Mouse (Mus musculus) myocyte (in vitro differentiated cells): ENCODE measurements around the gene Zkscan8. TPM values are rescaled to one million over a fixed set of nuclear protein-coding genes. Genes with fewer than 3 reads are reported as not detected.
A peak's percentile ranks its signal among the peaks of the same experiment; 100 is the strongest.

Experiments
- H3K27me3 ChIP-seq: one replicate; pipeline ENCODE4 v1.6.1; 2011; ENCODE audit not compliant: control insufficient read depth, insufficient read depth, insufficient read length
- H3K36me3 ChIP-seq: one replicate; pipeline ENCODE4 v1.6.1; 2011; ENCODE audit not compliant: control insufficient read depth, insufficient read depth
- H3K4me2 ChIP-seq: one replicate; pipeline ENCODE4 v1.6.1; 2011; ENCODE audit warnings: low read depth, control low read depth
- H3K4me3 ChIP-seq: one replicate; pipeline ENCODE4 v1.5.1; 2011; ENCODE audit warnings: mild to moderate bottlenecking, control low read depth, moderate library complexity
- H3K79me2 ChIP-seq: one replicate; pipeline ENCODE4 v1.6.1; 2011; ENCODE audit not compliant: control insufficient read depth, insufficient read depth
- H3ac ChIP-seq: one replicate; pipeline ENCODE4 v1.6.1; 2011; ENCODE audit not compliant: control insufficient read depth, insufficient read length
- CEBPB ChIP-seq: IDR thresholded peaks from 2 replicates; pipeline ENCODE4 v1.6.1; 2011; ENCODE audit warnings: mild to moderate bottlenecking, moderate library complexity; ENCODE audit not compliant: poor library complexity, insufficient read depth, severe bottlenecking
- E2F4 ChIP-seq: IDR thresholded peaks from one replicate; pipeline ENCODE4 v1.6.1; 2011; ENCODE audit warnings: mild to moderate bottlenecking, control low read depth, moderate library complexity; ENCODE audit not compliant: insufficient read depth
- MAX ChIP-seq: IDR thresholded peaks from one replicate; pipeline ENCODE4 v1.6.1; 2011; ENCODE audit warnings: low read depth, mild to moderate bottlenecking, control low read depth
- MYOD1 ChIP-seq, 3 experiments: IDR thresholded peaks; one replicate each; pipeline ENCODE4 v1.6.1; 2011; ENCODE audit warnings: control low read depth in 2 of 3, low read depth in 2 of 3, mild to moderate bottlenecking in 2 of 3, moderate library complexity in 1 of 3; ENCODE audit not compliant: insufficient read length in 2 of 3, control insufficient read depth in 1 of 3
- MYOG ChIP-seq, 3 experiments: IDR thresholded peaks; one replicate each; pipeline ENCODE4 v1.6.1; 2011; ENCODE audit warnings: control low read depth in 2 of 3, low read depth in 2 of 3, mild to moderate bottlenecking in 2 of 3; ENCODE audit not compliant: insufficient read length in 2 of 3, control insufficient read depth in 1 of 3, insufficient read depth in 1 of 3
- POLR2A ChIP-seq: IDR thresholded peaks from one replicate; pipeline ENCODE4 v1.6.1; 2011; ENCODE audit warnings: low read depth, mild to moderate bottlenecking, control low read depth, moderate library complexity; ENCODE audit not compliant: insufficient read length
- POLR2AphosphoS2 ChIP-seq: IDR thresholded peaks from one replicate; pipeline ENCODE4 v1.6.1; 2011; ENCODE audit warnings: low read depth, control low read depth; ENCODE audit not compliant: insufficient read length
- REST ChIP-seq: IDR thresholded peaks from one replicate; pipeline ENCODE4 v1.6.1; 2011; ENCODE audit warnings: mild to moderate bottlenecking, control low read depth, moderate library complexity; ENCODE audit not compliant: insufficient read depth, insufficient read length
- SRF ChIP-seq: IDR thresholded peaks from one replicate; pipeline ENCODE4 v1.6.1; 2011; ENCODE audit warnings: low read depth; ENCODE audit not compliant: control insufficient read depth, insufficient read length
- TCF12 ChIP-seq: IDR thresholded peaks from one replicate; pipeline ENCODE4 v1.6.1; 2011; ENCODE audit warnings: mild to moderate bottlenecking, control low read depth; ENCODE audit not compliant: poor library complexity, insufficient read depth, severe bottlenecking
- TCF3 ChIP-seq: IDR thresholded peaks from one replicate; pipeline ENCODE4 v1.6.1; 2011; ENCODE audit warnings: low read depth, control low read depth; ENCODE audit not compliant: insufficient read length
- USF1 ChIP-seq: IDR thresholded peaks from one replicate; pipeline ENCODE4 v1.6.1; 2011; ENCODE audit warnings: low read depth, mild to moderate bottlenecking, control low read depth, moderate library complexity
- polyA plus RNA-seq: library from polyadenylated mRNA; unstranded; fragments of >200 nt; fragmentation: generic; extraction: Trizol; gene quantifications from one replicate; pipeline ENCODE4 v1.2.1, GENCODE M21; 2012; ENCODE audit warnings: missing spikeins

Gene Zkscan8
- 1.9 TPM for polyA plus RNA-seq

DNA sequence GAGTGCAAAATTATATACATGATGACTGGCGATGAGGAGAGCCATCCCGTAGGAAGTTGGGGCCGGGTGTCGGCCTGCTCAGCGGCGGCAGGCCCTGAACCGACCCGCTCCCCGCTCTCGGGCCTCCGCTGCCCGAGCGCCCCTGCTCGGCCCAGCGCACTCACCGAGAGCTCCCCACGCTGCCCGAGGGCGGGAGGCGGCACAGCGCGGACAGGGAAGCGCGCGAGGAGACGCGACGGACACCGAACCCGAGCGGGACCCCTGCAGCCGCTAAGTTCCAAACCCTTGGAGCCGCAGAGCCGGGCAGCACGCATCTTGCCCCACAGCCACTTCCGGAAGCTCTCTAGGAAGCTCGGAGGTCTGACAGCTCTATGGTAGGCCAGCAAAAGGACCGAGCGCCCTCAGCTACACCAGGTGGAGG, at the start of gene Zkscan8:
Zkscan8 (minus strand) TSS at position 340 of the 421 bp plus-strand sequence.
- Histone ChIP-seq H3K27me3 (no peaks in the 10 kb centered on the region), H3K36me3 (peaks cover 10% of the 10 kb centered on the region)
- no peak for TF ChIP-seq CEBPB
- peak; percentile 56 for TF ChIP-seq POLR2AphosphoS2
- TF ChIP-seq MAX, result no peak
- TF ChIP-seq MYOG (IDR thresholded peaks at IDR 0.05; ENCODE audit: control insufficient read depth in 1 of 3, insufficient read depth in 1 of 3, insufficient read length in 2 of 3, low read depth in 2 of 3), result peak in 1 of 3 experiments; percentile 25
- peak; percentile 71 for TF ChIP-seq POLR2A
- TF ChIP-seq SRF, result no peak
- no peak for TF ChIP-seq TCF12
- TF ChIP-seq USF1, result no peak
- no peak for TF ChIP-seq REST
- TF ChIP-seq TCF3, result no peak
- TF ChIP-seq E2F4, result no peak
- peak in 1 of 3 experiments; percentile 3 for TF ChIP-seq MYOD1 (IDR thresholded peaks at IDR 0.05; ENCODE audit: control insufficient read depth in 1 of 3, insufficient read length in 2 of 3, low read depth in 2 of 3)

DNA sequence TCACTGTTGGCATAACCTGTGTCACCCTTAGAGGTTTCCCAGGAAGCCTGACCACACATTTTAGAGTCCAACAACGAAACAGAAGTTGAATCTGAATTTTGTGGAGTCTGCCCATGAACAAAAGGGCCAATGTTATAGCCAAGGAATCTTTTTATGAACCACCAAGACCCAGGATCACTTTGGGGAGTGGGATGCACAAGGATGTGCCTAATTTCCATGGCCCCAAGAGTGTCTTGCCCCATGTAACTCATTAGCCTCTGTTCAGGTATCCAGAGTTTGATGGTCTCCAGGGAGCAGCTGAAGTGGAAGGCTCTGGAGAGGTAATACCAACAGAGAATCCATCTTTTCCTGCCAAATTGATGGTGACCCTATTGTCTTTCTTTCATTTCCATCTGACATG, 28.9 kb upstream of the Zkscan8 start, which contains the start of gene Olfr1535:
Olfr1535 (minus strand) TSS at position 101 of the 400 bp plus-strand sequence.
- Histone ChIP-seq H3K79me2 (no peaks in the 10 kb centered on the region), H3K36me3 (no peaks in the 10 kb centered on the region)
- TF ChIP-seq POLR2AphosphoS2 (no peak), MYOG (IDR thresholded peaks at IDR 0.05; ENCODE audit: control insufficient read depth in 1 of 3, insufficient read depth in 1 of 3, insufficient read length in 2 of 3, low read depth in 2 of 3) (no peak), MAX (no peak), MYOD1 (IDR thresholded peaks at IDR 0.05; ENCODE audit: control insufficient read depth in 1 of 3, insufficient read length in 2 of 3, low read depth in 2 of 3) (no peak)

More for the DNA sequence above, at the start of gene Zkscan8:
- peaks cover 10% of the 10 kb centered on the region for H3K79me2 ChIP-seq
- peak within 1 kb of the TSS; percentile 70 for H3ac ChIP-seq
- H3K4me3 ChIP-seq, result peak within 1 kb of the TSS; percentile 49
- H3K4me2 ChIP-seq, result peak within 1 kb of the TSS; percentile 77

DNA sequence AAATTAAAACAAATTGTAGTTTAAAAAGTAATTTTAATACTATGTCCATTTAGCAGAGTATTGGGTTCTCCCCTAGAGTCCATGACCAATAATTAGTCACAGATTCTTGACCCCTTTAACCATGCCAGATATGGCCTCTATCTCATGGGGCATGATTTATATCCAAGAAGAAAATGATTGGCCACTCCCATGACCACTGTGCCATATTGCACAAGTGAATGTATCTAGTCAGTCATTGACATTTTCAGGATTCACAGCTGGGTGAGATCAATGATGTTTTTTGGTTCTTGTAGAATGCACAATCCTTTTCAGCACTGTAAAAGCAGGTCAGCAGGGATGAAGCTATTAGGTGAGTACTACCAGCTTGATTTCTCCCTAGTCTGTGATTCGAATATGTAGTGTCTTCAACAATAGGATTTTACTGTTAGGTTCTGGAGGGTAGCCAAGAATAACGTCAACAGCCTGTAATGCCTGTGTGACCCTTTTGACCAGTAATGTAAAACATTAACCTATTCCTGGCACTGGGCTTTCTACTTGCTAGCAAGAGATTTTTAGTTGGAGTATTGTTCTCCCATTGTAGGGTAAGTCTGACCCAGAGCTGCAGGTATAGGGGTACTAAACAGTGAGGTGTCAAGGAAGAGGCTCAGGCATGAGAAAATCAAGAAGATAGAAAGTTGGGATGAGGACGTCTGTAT, 19.6 kb upstream of the Zkscan8 start:
- H3K4me3 ChIP-seq, result no peak overlapping the region
- no peaks in the 10 kb centered on the region for H3K27me3 ChIP-seq
- H3K36me3 ChIP-seq, result no peaks in the 10 kb centered on the region
- no peaks in the 10 kb centered on the region for H3K79me2 ChIP-seq
- no peak overlapping the region for H3ac ChIP-seq
- TF ChIP-seq POLR2A, result no peak
- TF ChIP-seq TCF3, result no peak
- no peak overlapping the region for H3K4me2 ChIP-seq

More for the DNA sequence above, 28.9 kb upstream of the Zkscan8 start, which contains the start of gene Olfr1535:
- Histone ChIP-seq H3K4me2 (no peak within 1 kb of the TSS), H3ac (no peak within 1 kb of the TSS), H3K27me3 (no peaks in the 10 kb centered on the region), H3K4me3 (no peak within 1 kb of the TSS)

GRCm38 (mm10) chr13:21549487-21549886, 18.6 kb upstream of the Zkscan8 start:
- H3K79me2 ChIP-seq, result no peaks in the 10 kb centered on the region
- H3K4me2 ChIP-seq, result no peak overlapping the region
- TF ChIP-seq POLR2AphosphoS2, result no peak
- no peak for TF ChIP-seq MYOD1 (IDR thresholded peaks at IDR 0.05; ENCODE audit: control insufficient read depth in 1 of 3, insufficient read length in 2 of 3, low read depth in 2 of 3)
- TF ChIP-seq USF1, result no peak
- TF ChIP-seq TCF12, result no peak
- no peak for TF ChIP-seq CEBPB
- TF ChIP-seq MAX, result no peak
- TF ChIP-seq E2F4, result no peak
- TF ChIP-seq REST, result no peak
- no peak for TF ChIP-seq SRF
- TF ChIP-seq POLR2A, result no peak
- TF ChIP-seq MYOG (IDR thresholded peaks at IDR 0.05; ENCODE audit: control insufficient read depth in 1 of 3, insufficient read depth in 1 of 3, insufficient read length in 2 of 3, low read depth in 2 of 3), result no peak
- no peak for TF ChIP-seq TCF3
- H3K4me3 ChIP-seq, result no peak overlapping the region
- no peaks in the 10 kb centered on the region for H3K27me3 ChIP-seq
- H3K36me3 ChIP-seq, result no peaks in the 10 kb centered on the region
- H3ac ChIP-seq, result no peak overlapping the region

DNA sequence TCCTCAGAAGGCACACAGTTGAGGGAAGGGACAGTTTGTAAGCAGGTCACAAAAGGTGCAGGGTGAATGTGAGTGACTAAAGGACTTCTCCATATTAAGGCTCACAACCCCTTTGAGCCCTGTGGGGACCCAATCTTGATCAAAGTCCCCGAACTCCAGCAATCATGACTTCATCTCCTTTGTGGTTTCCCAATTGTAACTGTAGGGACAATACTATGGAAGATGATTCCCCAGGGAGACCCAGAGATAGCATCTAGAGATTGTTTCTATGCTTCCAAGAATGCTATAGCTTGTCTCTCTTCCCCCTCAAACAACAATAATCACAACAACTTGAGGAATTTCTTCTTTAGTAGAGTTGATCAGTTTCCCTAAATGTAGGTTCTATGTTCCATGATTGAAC, 11.8 kb upstream of the Zkscan8 start, which contains the start of gene Olfr1366:
Olfr1366 (minus strand) TSS at position 101 of the 400 bp plus-strand sequence.
- H3K79me2 ChIP-seq, result no peaks in the 10 kb centered on the region
- TF ChIP-seq E2F4 (no peak), USF1 (no peak), TCF12 (no peak), MYOG (IDR thresholded peaks at IDR 0.05; ENCODE audit: control insufficient read depth in 1 of 3, insufficient read depth in 1 of 3, insufficient read length in 2 of 3, low read depth in 2 of 3) (no peak), POLR2AphosphoS2 (no peak), POLR2A (no peak), MYOD1 (IDR thresholded peaks at IDR 0.05; ENCODE audit: control insufficient read depth in 1 of 3, insufficient read length in 2 of 3, low read depth in 2 of 3) (no peak)
- no peaks in the 10 kb centered on the region for H3K36me3 ChIP-seq
- H3K4me2 ChIP-seq, result no peak within 1 kb of the TSS
- H3ac ChIP-seq, result no peak within 1 kb of the TSS
- H3K4me3 ChIP-seq, result no peak within 1 kb of the TSS
- no peaks in the 10 kb centered on the region for H3K27me3 ChIP-seq
